Mouse (Mus musculus) neural tube, embryonic 12.5 days (tissue): ENCODE measurements around the gene A730009L09Rik. TPM values are rescaled to one million over a fixed set of nuclear protein-coding genes. Genes with fewer than 3 reads are reported as not detected.
A peak's percentile ranks its signal among the peaks of the same experiment; 100 is the strongest.

Experiments
- ATAC-seq: fragments of 200-750 bp; cut with Nextera tagmentation; 2 replicates; pipeline ENCODE4 v1.8.0; 2017; ENCODE audit warnings: low read depth, mild to moderate bottlenecking, moderate TSS enrichment, moderate library complexity; ENCODE audit not compliant: low FRiP score
- H3K27ac ChIP-seq: fragments of 300-500 bp; sonication (generic); 2 replicates; pipeline ENCODE4 v1.5.1; 2016
- H3K27me3 ChIP-seq: fragments of 300-500 bp; sonication (generic); replicated peaks from 2 replicates; pipeline ENCODE4 v1.6.1; 2016; ENCODE audit warnings: mild to moderate bottlenecking
- H3K36me3 ChIP-seq: fragments of 300-500 bp; sonication (generic); 2 replicates; pipeline ENCODE4 v1.6.1; 2016; ENCODE audit warnings: mild to moderate bottlenecking
- H3K4me1 ChIP-seq: fragments of 300-500 bp; sonication (generic); 2 replicates; pipeline ENCODE4 v1.6.1; 2016
- H3K4me2 ChIP-seq: fragments of 300-500 bp; sonication (generic); replicated peaks from 2 replicates; pipeline ENCODE4 v1.6.1; 2016; ENCODE audit warnings: mild to moderate bottlenecking
- H3K4me3 ChIP-seq: fragments of 300-500 bp; sonication (generic); 2 replicates; pipeline ENCODE4 v1.5.1; 2016
- H3K9ac ChIP-seq: fragments of 300-500 bp; sonication (generic); 2 replicates; pipeline ENCODE4 v1.6.1; 2016; ENCODE audit warnings: mild to moderate bottlenecking
- H3K9me3 ChIP-seq: fragments of 300-500 bp; sonication (generic); 2 replicates; pipeline ENCODE4 v1.6.1; 2016; ENCODE audit warnings: mild to moderate bottlenecking
- WGBS: fragments of 180-500 bp; shearing (Covaris S2); methylation state at CpG from one replicate; pipeline ENCODE4 v1.1.7; 2016; 5-methylcytosine and 5-hydroxymethylcytosine counted together
- polyA plus RNA-seq: library from polyadenylated mRNA; unstranded; fragments of >200 nt; fragmentation: Nextera tagmentation; extraction: Ambion mirVana; gene quantifications from 2 replicates; pipeline ENCODE4 v1.2.1, GENCODE M21; 2016

The A730009L09Rik gene
- polyA plus RNA-seq, 1 experiment from 2014 or later: not detected

GRCm38 (mm10) chr16:84521975-84522635, 7.2 kb downstream of the A730009L09Rik start:
- no peak overlapping the region for H3K27ac ChIP-seq
- H3K27me3 ChIP-seq: no peaks in the 10 kb centered on the region
- 90% methylated on average over 11 of the region's 11 CpGs for WGBS
- no peak overlapping the region for H3K4me2 ChIP-seq
- H3K4me1 ChIP-seq: no peaks in the 10 kb centered on the region
- no peak for ATAC-seq
- H3K36me3 ChIP-seq: no peaks in the 10 kb centered on the region
- no peak overlapping the region for H3K9ac ChIP-seq
- H3K9me3 ChIP-seq: no peaks in the 10 kb centered on the region
- no peak overlapping the region for H3K4me3 ChIP-seq

- Histone ChIP-seq H3K27me3 (no peaks in the 10 kb centered on the region), H3K4me2 (no peak overlapping the region), H3K27ac (no peak overlapping the region), H3K4me1 (no peaks in the 10 kb centered on the region), H3K36me3 (no peaks in the 10 kb centered on the region), H3K4me3 (no peak overlapping the region), H3K9me3 (no peaks in the 10 kb centered on the region), H3K9ac (no peak overlapping the region)
- no peak for ATAC-seq
- WGBS: 83% methylated on average over 5 of the region's 5 CpGs
Observed at GRCm38 (mm10) chr16:84523061-84523460, 8.1 kb downstream of the A730009L09Rik start.

- Histone ChIP-seq H3K4me3 (no peak overlapping the region), H3K9me3 (no peaks in the 10 kb centered on the region), H3K36me3 (no peaks in the 10 kb centered on the region), H3K9ac (no peak overlapping the region), H3K4me2 (no peak overlapping the region), H3K4me1 (no peaks in the 10 kb centered on the region), H3K27me3 (no peaks in the 10 kb centered on the region), H3K27ac (no peak overlapping the region)
- WGBS: 66% methylated on average over 11 of the region's 11 CpGs
- ATAC-seq: no peak
Observed at GRCm38 (mm10) chr16:84527375-84527774, 12.5 kb downstream of the A730009L09Rik start.

GRCm38 (mm10) chr16:84532803-84533202, 17.9 kb downstream of the A730009L09Rik start:
- Histone ChIP-seq H3K27me3 (no peaks in the 10 kb centered on the region), H3K9me3 (no peaks in the 10 kb centered on the region), H3K9ac (no peak overlapping the region), H3K36me3 (no peaks in the 10 kb centered on the region), H3K4me2 (no peak overlapping the region), H3K4me3 (no peak overlapping the region), H3K4me1 (no peaks in the 10 kb centered on the region), H3K27ac (no peak overlapping the region)
- no peak for ATAC-seq
- 90% methylated on average over 3 of the region's 3 CpGs for WGBS

- no peak overlapping the region for H3K9ac ChIP-seq
- H3K9me3 ChIP-seq: no peaks in the 10 kb centered on the region
- whole genome bisulfite sequencing: 95% methylated on average over 4 of the region's 4 CpGs
- no peaks in the 10 kb centered on the region for H3K36me3 ChIP-seq
- H3K27me3 ChIP-seq: no peaks in the 10 kb centered on the region
- no peak overlapping the region for H3K4me3 ChIP-seq
- H3K4me2 ChIP-seq: no peak overlapping the region
- H3K4me1 ChIP-seq: no peaks in the 10 kb centered on the region
- no peak overlapping the region for H3K27ac ChIP-seq
- no peak for ATAC-seq
Observed at GRCm38 (mm10) chr16:84546059-84546458, 31.1 kb downstream of the A730009L09Rik start.

GRCm38 (mm10) chr16:84549122-84549521, 34.2 kb downstream of the A730009L09Rik start:
- H3K9me3 ChIP-seq: no peaks in the 10 kb centered on the region
- no peak overlapping the region for H3K9ac ChIP-seq
- 47% methylated on average over 9 of the region's 9 CpGs for WGBS
- no peaks in the 10 kb centered on the region for H3K4me1 ChIP-seq
- ATAC-seq: no peak
- no peak overlapping the region for H3K4me3 ChIP-seq
- no peak overlapping the region for H3K4me2 ChIP-seq
- no peak overlapping the region for H3K27ac ChIP-seq
- H3K36me3 ChIP-seq: no peaks in the 10 kb centered on the region
- no peaks in the 10 kb centered on the region for H3K27me3 ChIP-seq

GRCm38 (mm10) chr16:84550445-84550844, 35.5 kb downstream of the A730009L09Rik start:
- Histone ChIP-seq H3K27me3 (no peaks in the 10 kb centered on the region), H3K4me3 (no peak overlapping the region), H3K9me3 (no peaks in the 10 kb centered on the region), H3K27ac (no peak overlapping the region), H3K9ac (no peak overlapping the region), H3K36me3 (no peaks in the 10 kb centered on the region), H3K4me1 (no peaks in the 10 kb centered on the region), H3K4me2 (no peak overlapping the region)
- 81% methylated on average over 5 of the region's 5 CpGs for WGBS
- ATAC-seq: no peak

GRCm38 (mm10) chr16:84553981-84554380, 39.1 kb downstream of the A730009L09Rik start:
- H3K4me1 ChIP-seq: no peaks in the 10 kb centered on the region
- H3K27ac ChIP-seq: no peak overlapping the region
- no peak overlapping the region for H3K9ac ChIP-seq
- ATAC-seq: no peak
- H3K27me3 ChIP-seq: no peaks in the 10 kb centered on the region
- no peak overlapping the region for H3K4me2 ChIP-seq
- WGBS: 88% methylated on average over 13 of the region's 13 CpGs
- no peak overlapping the region for H3K4me3 ChIP-seq
- no peaks in the 10 kb centered on the region for H3K9me3 ChIP-seq
- H3K36me3 ChIP-seq: no peaks in the 10 kb centered on the region

- Histone ChIP-seq H3K27me3 (no peaks in the 10 kb centered on the region), H3K36me3 (no peaks in the 10 kb centered on the region), H3K9me3 (no peaks in the 10 kb centered on the region), H3K27ac (no peak overlapping the region), H3K4me1 (no peaks in the 10 kb centered on the region), H3K4me2 (0 out of 2 replicates have a peak overlapping the region, but pooled peaks have one; percentile 2), H3K4me3 (no peak overlapping the region), H3K9ac (no peak overlapping the region)
- WGBS: 54% methylated on average over 20 of the region's 20 CpGs
- ATAC-seq: no peak
Observed at GRCm38 (mm10) chr16:84558113-84558917, 43.4 kb downstream of the A730009L09Rik start.

- WGBS: 35% methylated on average over 9 of the region's 9 CpGs
- Histone ChIP-seq H3K4me3 (no peak overlapping the region), H3K4me2 (no peak overlapping the region), H3K36me3 (no peaks in the 10 kb centered on the region), H3K27me3 (no peaks in the 10 kb centered on the region), H3K4me1 (no peaks in the 10 kb centered on the region), H3K9me3 (no peaks in the 10 kb centered on the region), H3K9ac (no peak overlapping the region), H3K27ac (no peak overlapping the region)
- 0 out of 2 replicates have a peak, but pooled peaks have one; percentile 18 for ATAC-seq
Observed at GRCm38 (mm10) chr16:84559569-84560278, 44.8 kb downstream of the A730009L09Rik start.

GRCm38 (mm10) chr16:84560279-84560602, 45.3 kb downstream of the A730009L09Rik start:
- Histone ChIP-seq H3K27me3 (no peaks in the 10 kb centered on the region), H3K36me3 (no peaks in the 10 kb centered on the region), H3K4me2 (no peak overlapping the region), H3K4me1 (no peaks in the 10 kb centered on the region), H3K27ac (no peak overlapping the region), H3K9ac (no peak overlapping the region), H3K9me3 (no peaks in the 10 kb centered on the region), H3K4me3 (no peak overlapping the region)
- 52% methylated on average over 7 of the region's 7 CpGs for WGBS
- no peak for ATAC-seq
